Mouse (Mus musculus) forebrain, embryonic 12.5 days (tissue): ENCODE measurements around the gene Nav3. TPM values are rescaled to one million over a fixed set of nuclear protein-coding genes. Genes with fewer than 3 reads are reported as not detected.

Experiments
- ATAC-seq: fragments of 200-750 bp; cut with Nextera tagmentation; 2 replicates; pipeline ENCODE4 v1.8.0; 2017; ENCODE audit warnings: moderate TSS enrichment; ENCODE audit not compliant: low FRiP score
- H3K27ac ChIP-seq: fragments of 300-500 bp; sonication (generic); 2 replicates; pipeline ENCODE4 v1.5.1; 2016; ENCODE audit warnings: mild to moderate bottlenecking
- H3K27me3 ChIP-seq: fragments of 300-500 bp; sonication (generic); 2 replicates; pipeline ENCODE4 v1.6.1; 2016; ENCODE audit warnings: mild to moderate bottlenecking
- H3K36me3 ChIP-seq: fragments of 300-500 bp; sonication (generic); replicated peaks from 2 replicates; pipeline ENCODE4 v1.6.1; 2016; ENCODE audit warnings: mild to moderate bottlenecking
- H3K4me1 ChIP-seq: fragments of 300-500 bp; sonication (generic); 2 replicates; pipeline ENCODE4 v1.6.1; 2016
- H3K4me2 ChIP-seq: fragments of 300-500 bp; sonication (generic); 2 replicates; pipeline ENCODE4 v1.6.1; 2016; ENCODE audit warnings: mild to moderate bottlenecking, moderate library complexity
- H3K4me3 ChIP-seq: fragments of 300-500 bp; sonication (generic); replicated peaks from 2 replicates; pipeline ENCODE4 v1.5.1; 2016; ENCODE audit warnings: mild to moderate bottlenecking
- H3K9ac ChIP-seq: fragments of 300-500 bp; sonication (generic); 2 replicates; pipeline ENCODE4 v1.6.1; 2016; ENCODE audit warnings: mild to moderate bottlenecking
- H3K9me3 ChIP-seq: fragments of 300-500 bp; sonication (generic); 2 replicates; pipeline ENCODE4 v1.6.1; 2016
- WGBS: fragments of 180-500 bp; shearing (Covaris S2); methylation state at CpG from one replicate; pipeline ENCODE4 v1.1.7; 2016; 5-methylcytosine and 5-hydroxymethylcytosine counted together
- polyA plus RNA-seq: library from polyadenylated mRNA; unstranded; fragments of >200 nt; fragmentation: Nextera tagmentation; extraction: Ambion mirVana; gene quantifications from 2 replicates; pipeline ENCODE4 v1.2.1, GENCODE M21; 2016

The Nav3 gene
- polyA plus RNA-seq, 1 experiment from 2014 or later, result 10.7 TPM

DNA sequence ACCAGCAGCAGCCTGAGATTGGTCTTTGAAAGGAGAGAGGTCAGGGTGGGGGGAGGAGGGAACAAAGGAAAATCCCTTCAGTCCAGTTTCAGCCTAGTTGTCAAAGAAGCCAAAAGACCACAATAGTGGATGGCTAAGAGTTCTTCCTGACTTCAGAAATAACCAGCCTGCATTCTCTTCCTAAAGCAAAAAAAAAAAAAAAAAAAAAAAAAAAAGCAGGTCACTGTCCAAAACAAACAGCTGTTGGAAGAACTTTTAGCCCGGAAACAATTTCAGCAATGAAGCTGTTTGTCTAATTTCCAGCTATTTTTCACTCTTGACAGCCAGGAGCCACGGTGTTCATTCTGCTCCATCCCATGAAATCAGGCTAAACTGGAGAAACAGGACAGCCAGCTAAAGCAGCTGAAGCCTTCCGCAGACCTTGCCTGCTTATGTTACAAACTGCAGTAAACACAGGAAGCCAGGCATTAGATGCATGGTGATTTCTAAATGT, 455.2 kb downstream of the Nav3 start:
- WGBS, result 37% methylated on average over 3 of the region's 3 CpGs
- H3K9me3 ChIP-seq, result no peaks in the 10 kb centered on the region
- H3K36me3 ChIP-seq, result no peaks in the 10 kb centered on the region
- no peak for ATAC-seq
- no peak overlapping the region for H3K4me3 ChIP-seq
- H3K4me1 ChIP-seq, result peaks cover 6% of the 10 kb centered on the region; the same call in 1 of the 2 replicates
- no peak overlapping the region for H3K9ac ChIP-seq
- H3K4me2 ChIP-seq, result no peak overlapping the region
- no peak overlapping the region for H3K27ac ChIP-seq
- H3K27me3 ChIP-seq, result no peaks in the 10 kb centered on the region

- no peak for ATAC-seq
These were observed 456.1 kb downstream of the Nav3 start for GRCm38 (mm10) chr10:109999904-110000303.

GRCm38 (mm10) chr10:109994302-109994701, 461.7 kb downstream of the Nav3 start:
- H3K4me3 ChIP-seq, result no peak overlapping the region
- H3K36me3 ChIP-seq, result no peaks in the 10 kb centered on the region
- no peaks in the 10 kb centered on the region for H3K27me3 ChIP-seq
- H3K4me2 ChIP-seq, result no peak overlapping the region
- no peak overlapping the region for H3K27ac ChIP-seq
- no peaks in the 10 kb centered on the region for H3K9me3 ChIP-seq
- no peak overlapping the region for H3K9ac ChIP-seq
- H3K4me1 ChIP-seq, result no peaks in the 10 kb centered on the region
- WGBS, result 79% methylated on average over 5 of the region's 5 CpGs
- no peak for ATAC-seq

More at GRCm38 (mm10) chr10:109999904-110000303, 456.1 kb downstream of the Nav3 start:
- Histone ChIP-seq H3K9ac (no peak overlapping the region), H3K27ac (no peak overlapping the region), H3K9me3 (no peaks in the 10 kb centered on the region), H3K27me3 (no peaks in the 10 kb centered on the region), H3K4me1 (peaks cover 6% of the 10 kb centered on the region; the same call in 1 of the 2 replicates), H3K4me2 (no peak overlapping the region), H3K36me3 (no peaks in the 10 kb centered on the region), H3K4me3 (no peak overlapping the region)
- WGBS, result 63% methylated on average over 10 of the region's 10 CpGs

DNA sequence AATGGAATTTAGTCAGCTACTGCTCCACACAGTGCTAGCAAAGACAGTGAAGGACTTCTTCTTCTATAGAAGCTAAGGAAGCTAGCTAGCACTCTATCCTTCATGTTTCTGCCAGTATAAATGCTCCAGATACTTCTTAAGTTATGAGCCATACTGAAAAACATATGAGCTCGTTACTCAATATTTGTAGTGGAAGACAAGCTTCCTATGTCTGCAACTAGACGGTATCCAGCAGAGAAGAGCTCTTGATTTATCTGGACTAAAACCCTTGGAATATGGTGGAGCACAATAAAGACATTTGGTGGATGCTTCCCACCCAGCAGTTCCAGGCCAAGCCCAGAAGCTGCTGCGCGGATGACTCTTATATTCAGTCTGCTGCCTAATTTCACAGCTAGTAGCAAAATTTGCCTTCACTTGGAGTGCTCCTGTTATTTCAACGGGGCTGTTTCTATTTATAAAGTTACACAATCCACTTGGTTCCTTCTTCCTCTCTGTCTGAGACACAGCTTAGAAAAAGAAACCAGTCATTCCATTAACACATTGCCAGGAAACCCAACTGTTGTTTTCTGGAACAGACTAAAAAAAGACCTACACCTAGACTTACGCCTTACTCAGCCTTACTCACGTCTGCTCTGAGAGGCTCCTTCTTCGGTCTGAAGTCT, 470.0 kb downstream of the Nav3 start:
- no peak for ATAC-seq
- Histone ChIP-seq H3K9ac (no peak overlapping the region), H3K27ac (no peak overlapping the region), H3K4me2 (no peak overlapping the region), H3K4me1 (no peaks in the 10 kb centered on the region), H3K27me3 (no peaks in the 10 kb centered on the region), H3K4me3 (no peak overlapping the region), H3K36me3 (no peaks in the 10 kb centered on the region), H3K9me3 (no peaks in the 10 kb centered on the region)
- WGBS, result 83% methylated on average over 8 of the region's 8 CpGs

- Histone ChIP-seq H3K27me3 (no peaks in the 10 kb centered on the region), H3K36me3 (no peaks in the 10 kb centered on the region), H3K4me1 (no peaks in the 10 kb centered on the region), H3K9ac (no peak overlapping the region), H3K9me3 (no peaks in the 10 kb centered on the region), H3K27ac (no peak overlapping the region), H3K4me3 (no peak overlapping the region), H3K4me2 (no peak overlapping the region)
- 86% methylated on average over 8 of the region's 8 CpGs for WGBS
- ATAC-seq, result no peak
These were observed 479.7 kb downstream of the Nav3 start for GRCm38 (mm10) chr10:109976351-109976750.

DNA sequence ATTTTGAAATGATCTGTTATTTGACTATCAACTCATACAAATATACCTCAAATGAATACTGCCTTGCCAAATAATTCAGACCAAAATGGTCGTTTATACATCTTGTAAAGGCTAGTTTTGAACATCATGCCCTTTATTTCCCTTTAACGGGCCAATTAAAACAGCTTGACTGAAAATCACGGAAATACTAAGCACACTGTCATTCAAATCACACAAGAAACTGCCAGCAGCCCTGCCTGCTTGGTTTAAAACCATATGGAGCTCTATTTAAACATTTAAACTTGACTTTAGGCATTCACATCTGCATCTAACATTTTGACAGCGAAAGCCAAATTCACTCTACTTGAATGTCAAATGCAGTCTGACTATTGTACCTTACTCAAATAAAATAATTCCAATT, 481.8 kb downstream of the Nav3 start:
- WGBS, result 53% methylated on average over 4 of the region's 4 CpGs
- no peak overlapping the region for H3K9ac ChIP-seq
- no peak overlapping the region for H3K27ac ChIP-seq
- H3K9me3 ChIP-seq, result no peaks in the 10 kb centered on the region
- H3K36me3 ChIP-seq, result no peaks in the 10 kb centered on the region
- no peaks in the 10 kb centered on the region for H3K4me1 ChIP-seq
- ATAC-seq, result no peak
- H3K27me3 ChIP-seq, result no peaks in the 10 kb centered on the region
- no peak overlapping the region for H3K4me3 ChIP-seq
- no peak overlapping the region for H3K4me2 ChIP-seq

DNA sequence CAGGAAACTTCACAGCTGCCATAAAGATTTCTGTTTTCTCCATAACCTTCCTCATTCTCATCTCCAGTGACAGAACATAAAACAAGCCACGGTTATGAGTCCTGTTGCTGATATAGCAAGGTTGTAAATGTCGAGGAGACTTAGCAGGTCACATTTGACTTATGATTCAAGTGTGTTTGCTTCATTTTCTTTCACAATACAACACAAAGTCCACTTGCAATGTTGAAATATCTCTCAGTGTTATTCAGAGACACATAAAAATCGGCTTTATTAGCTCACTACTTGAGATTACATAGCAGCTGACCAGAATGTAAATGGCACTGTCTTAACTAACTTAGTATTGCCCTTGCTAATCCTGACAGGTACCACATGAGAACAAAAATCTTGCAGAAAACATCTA, 482.5 kb downstream of the Nav3 start:
- no peak overlapping the region for H3K4me3 ChIP-seq
- H3K36me3 ChIP-seq, result no peaks in the 10 kb centered on the region
- no peak overlapping the region for H3K9ac ChIP-seq
- no peaks in the 10 kb centered on the region for H3K27me3 ChIP-seq
- H3K9me3 ChIP-seq, result no peaks in the 10 kb centered on the region
- H3K4me2 ChIP-seq, result no peak overlapping the region
- ATAC-seq, result no peak
- H3K4me1 ChIP-seq, result no peaks in the 10 kb centered on the region
- 78% methylated on average over 3 of the region's 3 CpGs for WGBS
- H3K27ac ChIP-seq, result no peak overlapping the region

GRCm38 (mm10) chr10:109950296-109950695, 505.7 kb downstream of the Nav3 start:
- Histone ChIP-seq H3K4me3 (no peak overlapping the region), H3K9ac (no peak overlapping the region), H3K9me3 (no peaks in the 10 kb centered on the region), H3K4me2 (no peak overlapping the region), H3K4me1 (no peaks in the 10 kb centered on the region), H3K36me3 (no peaks in the 10 kb centered on the region), H3K27me3 (no peaks in the 10 kb centered on the region), H3K27ac (no peak overlapping the region)
- WGBS, result 70% methylated on average over 3 of the region's 3 CpGs
- no peak for ATAC-seq

DNA sequence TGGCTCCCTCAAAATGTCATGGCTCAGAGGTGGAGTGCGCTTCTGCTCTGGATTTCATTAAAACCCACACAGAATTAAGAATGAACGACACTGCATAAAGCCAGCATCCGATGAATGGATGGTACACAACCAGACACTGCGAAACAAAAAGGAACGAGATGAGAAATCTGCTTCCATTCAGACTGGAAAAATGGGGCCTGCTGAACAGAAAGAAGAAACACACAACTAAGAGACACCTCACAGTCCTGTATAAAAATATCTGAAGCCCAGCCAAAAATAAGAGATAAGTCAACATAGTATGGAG, 526.7 kb downstream of the Nav3 start:
- 0 out of 2 replicates have a peak, but pooled peaks have one; percentile 36 for ATAC-seq

GRCm38 (mm10) chr10:109928547-109929318, 527.3 kb downstream of the Nav3 start:
- no peak overlapping the region for H3K9ac ChIP-seq
- H3K4me3 ChIP-seq, result no peak overlapping the region
- no peak overlapping the region for H3K4me2 ChIP-seq
- ATAC-seq, result no peak
- H3K9me3 ChIP-seq, result no peaks in the 10 kb centered on the region
- no peak overlapping the region for H3K27ac ChIP-seq
- no peaks in the 10 kb centered on the region for H3K36me3 ChIP-seq
- WGBS, result 52% methylated on average over 8 of the region's 8 CpGs
- H3K27me3 ChIP-seq, result no peaks in the 10 kb centered on the region
- H3K4me1 ChIP-seq, result peaks cover 11% of the 10 kb centered on the region; the same call in 1 of the 2 replicates

More for the DNA sequence above, 526.7 kb downstream of the Nav3 start:
- no peaks in the 10 kb centered on the region for H3K9me3 ChIP-seq
- H3K27ac ChIP-seq, result no peak overlapping the region
- H3K4me2 ChIP-seq, result no peak overlapping the region
- no peaks in the 10 kb centered on the region for H3K36me3 ChIP-seq
- 61% methylated on average over 5 of the region's 5 CpGs for WGBS
- no peak overlapping the region for H3K9ac ChIP-seq
- no peak overlapping the region for H3K4me3 ChIP-seq
- peaks cover 11% of the 10 kb centered on the region; the same call in 1 of the 2 replicates for H3K4me1 ChIP-seq
- H3K27me3 ChIP-seq, result no peaks in the 10 kb centered on the region

DNA sequence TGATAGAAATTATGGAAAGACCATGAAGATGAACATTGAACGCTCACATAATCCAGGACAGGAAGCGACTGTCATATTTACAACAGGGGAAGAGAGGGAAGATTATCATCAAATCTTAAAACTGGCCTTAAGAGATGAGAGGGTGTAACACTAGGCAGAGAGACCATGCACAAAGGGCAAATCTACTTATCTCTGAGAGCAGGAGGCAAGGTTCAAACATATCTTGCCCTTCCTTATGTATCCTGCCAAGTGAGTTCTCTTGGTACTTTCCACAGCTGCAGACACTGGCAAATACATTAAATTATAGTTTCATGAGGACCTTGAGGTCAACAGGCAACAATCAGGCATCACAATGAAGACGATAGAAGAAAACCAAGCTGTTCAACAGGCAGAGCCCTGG, 529.9 kb downstream of the Nav3 start:
- 92% methylated on average over 3 of the region's 3 CpGs for WGBS
- Histone ChIP-seq H3K4me2 (no peak overlapping the region), H3K36me3 (no peaks in the 10 kb centered on the region), H3K27ac (no peak overlapping the region), H3K4me3 (no peak overlapping the region), H3K9ac (no peak overlapping the region), H3K9me3 (no peaks in the 10 kb centered on the region), H3K27me3 (no peaks in the 10 kb centered on the region), H3K4me1 (peaks cover 15% of the 10 kb centered on the region; the same call in 1 of the 2 replicates)
- ATAC-seq, result no peak

- Histone ChIP-seq H3K4me2 (no peak overlapping the region), H3K36me3 (no peaks in the 10 kb centered on the region), H3K9ac (no peak overlapping the region), H3K4me3 (no peak overlapping the region), H3K9me3 (no peaks in the 10 kb centered on the region), H3K27ac (no peak overlapping the region), H3K4me1 (peaks cover 11% of the 10 kb centered on the region; the same call in 1 of the 2 replicates), H3K27me3 (no peaks in the 10 kb centered on the region)
- ATAC-seq, result no peak
- 78% methylated on average over 2 of the region's 2 CpGs for WGBS
These were observed 531.9 kb downstream of the Nav3 start for GRCm38 (mm10) chr10:109924136-109924535.
